Mouse (Mus musculus): ENCODE data around the gene Gm4756.

- TF ChIP-seq MAX (IDR thresholded peaks at IDR 0.05; ENCODE audit: low read length) (peak; percentile 44), UBTF (IDR thresholded peaks at IDR 0.05; ENCODE audit: low read depth, low read length) (peak; percentile 78; the same call in 1 of the 2 replicates), CTCF (conservative IDR thresholded peaks at IDR 0.05 in 1 of 2, IDR thresholded peaks at IDR 0.05 in 1 of 2; ENCODE audit: low read depth in 2 of 2, low read length in 2 of 2) (peak in 1 of 2 experiments; percentile 29; a peak in 1 of 4 replicates), USF2 (conservative IDR thresholded peaks at IDR 0.05; ENCODE audit: low read depth, low read length) (no peak), E2F4 (IDR thresholded peaks at IDR 0.05; ENCODE audit: insufficient replicate concordance, low read depth, low read length) (no peak), POLR2A (IDR thresholded peaks at IDR 0.05; ENCODE audit: low read depth, low read length) (peak; percentile 78), TBP (conservative IDR thresholded peaks at IDR 0.05; ENCODE audit: low read depth, low read length) (0 out of 2 replicates have a peak, but pooled peaks have one; percentile 37), NRF1 (IDR thresholded peaks at IDR 0.05; ENCODE audit: low read depth, low read length) (peak; percentile 47), POLR2AphosphoS2 (IDR thresholded peaks at IDR 0.05; ENCODE audit: low read depth, low read length) (peak; percentile 36; the same call in 1 of the 2 replicates)
These were observed 15.4 kb upstream of the Gm4756 start, which contains the start of gene Dhrs7 for GRCm38 (mm10) chr12:72664735-72665337.
